Mouse (Mus musculus): ENCODE measurements around the gene Kif3b. TPM values are rescaled to one million over a fixed set of nuclear protein-coding genes. Genes with fewer than 3 reads are reported as not detected.

Gene Kif3b
- polyA plus RNA-seq (2014; fragmentation: Illumina TruSeq; extraction: RNeasy Lipid Tissue Mini Kit (QIAGEN cat#74804); ENCODE audit: low read depth, low replicate concordance): 17.1 TPM

DNA sequence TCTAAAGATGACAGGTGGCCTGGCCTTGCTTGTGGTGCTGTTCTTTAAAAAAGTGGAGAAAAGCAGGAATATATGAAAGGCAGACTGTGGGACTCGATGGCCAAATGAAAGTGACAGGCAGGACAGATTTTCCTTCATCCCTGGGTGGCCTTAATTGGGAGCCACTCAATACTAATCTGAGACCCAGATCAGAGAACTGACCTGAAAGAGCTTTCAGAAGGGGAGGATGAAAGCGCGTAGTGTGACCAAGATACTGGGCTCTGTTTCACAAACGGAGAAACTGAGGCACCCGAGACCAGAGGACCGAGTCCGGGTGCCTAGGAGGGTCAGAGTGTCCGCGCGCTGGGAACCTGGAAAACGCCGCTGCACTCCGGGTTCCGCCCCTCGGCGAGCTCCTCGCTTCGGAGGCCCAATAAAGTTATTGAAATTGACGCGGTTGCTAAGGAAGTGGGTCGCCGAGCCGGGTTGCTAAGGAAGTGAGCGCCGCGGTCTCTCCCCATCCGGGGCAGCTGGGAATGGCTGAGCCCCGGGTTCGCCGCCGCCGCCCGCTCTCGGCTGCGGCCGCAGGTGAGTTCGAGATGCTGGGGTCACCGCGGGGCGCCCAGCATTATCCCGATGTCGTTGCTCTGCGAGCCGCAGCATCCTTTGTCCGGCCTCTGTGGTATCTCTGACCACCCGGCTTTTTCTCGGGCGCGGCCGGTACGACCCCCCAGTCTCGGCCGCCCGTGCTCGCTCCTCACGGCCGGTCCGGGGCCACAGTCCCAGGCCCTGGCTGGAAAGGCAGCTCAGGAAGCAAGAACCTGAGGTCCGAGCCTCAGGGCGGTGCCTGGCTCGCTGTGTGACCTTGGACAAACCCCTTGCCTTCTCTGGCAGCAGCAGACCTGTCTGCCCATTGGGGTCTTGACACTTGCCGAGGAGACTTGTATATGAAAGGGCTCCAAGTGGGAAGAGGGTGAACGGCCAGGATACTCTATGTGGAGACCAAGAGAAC is at the start of gene Kif3b:
Gene Kif3b, plus strand, starts transcription at position 476 of the 991 bp plus-strand sequence.

GRCm38 (mm10) chr2:153345454-153346220 is 54.4 kb downstream of the Kif3b start, which contains the start of gene Asxl1:
Gene Asxl1 (plus strand): TSS chr2:153345829.

Other genes with a start within 250 kb of the Kif3b start
- gene Ccm2l, start 225.5 kb upstream of the Kif3b start, polyA plus RNA-seq (2014; fragmentation: Illumina TruSeq; extraction: RNeasy Lipid Tissue Mini Kit (QIAGEN cat#74804); ENCODE audit: low read depth, low replicate concordance): 1.1 TPM
- not detected for gene Hck, start 182.9 kb upstream of the Kif3b start, polyA plus RNA-seq (2014; fragmentation: Illumina TruSeq; extraction: RNeasy Lipid Tissue Mini Kit (QIAGEN cat#74804); ENCODE audit: low read depth, low replicate concordance)
- gene Tm9sf4, start 130.1 kb upstream of the Kif3b start, polyA plus RNA-seq (2014; fragmentation: Illumina TruSeq; extraction: RNeasy Lipid Tissue Mini Kit (QIAGEN cat#74804); ENCODE audit: low read depth, low replicate concordance): 23.7 TPM
- 0.44 TPM for gene Tspyl3, start 66.0 kb upstream of the Kif3b start, polyA plus RNA-seq (2014; fragmentation: Illumina TruSeq; extraction: RNeasy Lipid Tissue Mini Kit (QIAGEN cat#74804); ENCODE audit: low read depth, low replicate concordance)
- gene Plagl2, start 50.0 kb upstream of the Kif3b start, polyA plus RNA-seq (2014; fragmentation: Illumina TruSeq; extraction: RNeasy Lipid Tissue Mini Kit (QIAGEN cat#74804); ENCODE audit: low read depth, low replicate concordance): 3.4 TPM
- gene Pofut1, start 49.9 kb upstream of the Kif3b start, polyA plus RNA-seq (2014; fragmentation: Illumina TruSeq; extraction: RNeasy Lipid Tissue Mini Kit (QIAGEN cat#74804); ENCODE audit: low read depth, low replicate concordance): 7.3 TPM
- gene Asxl1, start 54.4 kb downstream of the Kif3b start, polyA plus RNA-seq (2014; fragmentation: Illumina TruSeq; extraction: RNeasy Lipid Tissue Mini Kit (QIAGEN cat#74804); ENCODE audit: low read depth, low replicate concordance): 13.2 TPM
- not detected for gene 4930404H24Rik, start 201.4 kb downstream of the Kif3b start, polyA plus RNA-seq (2014; fragmentation: Illumina TruSeq; extraction: RNeasy Lipid Tissue Mini Kit (QIAGEN cat#74804); ENCODE audit: low read depth, low replicate concordance)
- gene Nol4l, start 238.6 kb downstream of the Kif3b start, polyA plus RNA-seq (2014; fragmentation: Illumina TruSeq; extraction: RNeasy Lipid Tissue Mini Kit (QIAGEN cat#74804); ENCODE audit: low read depth, low replicate concordance): 4.6 TPM

Measured in kidney, adult 10 weeks (tissue).